Mouse (Mus musculus) forebrain, embryonic 14.5 days (tissue): ENCODE measurements at regions not wholly inside any gene's neighbourhood (a gene's known extent, or its start where the extent isn't known, plus 50 kb on each side); places are given as distances from the start of the nearest gene placed in this dataset.

ENCODE experiments used
- ATAC-seq: fragments of 200-750 bp; cut with Nextera tagmentation; 2 replicates; pipeline ENCODE4 v1.8.0; 2017; ENCODE audit warnings: mild to moderate bottlenecking, moderate library complexity
- DNase-seq: peaks from one replicate; pipeline ENCODE4 v3.0.0-alpha.2; 2015; ENCODE audit warnings: low spot score
- H3K27ac ChIP-seq: fragments of 300-500 bp; sonication (generic); 2 replicates; pipeline ENCODE4 v1.5.1; 2014; ENCODE audit warnings: low read depth, mild to moderate bottlenecking, control low read depth, low read length, moderate library complexity
- H3K27me3 ChIP-seq: fragments of 300-500 bp; sonication (generic); replicated peaks from 2 replicates; pipeline ENCODE4 v1.6.1; 2014; ENCODE audit warnings: low read length, control low read depth, mixed read lengths; ENCODE audit not compliant: control insufficient read depth, insufficient read depth
- H3K36me3 ChIP-seq: fragments of 300-500 bp; sonication (generic); 2 replicates; pipeline ENCODE4 v1.6.1; 2014; ENCODE audit warnings: low read length, control low read depth; ENCODE audit not compliant: control insufficient read depth, insufficient read depth
- H3K4me1 ChIP-seq: fragments of 300-500 bp; sonication (generic); 2 replicates; pipeline ENCODE4 v1.6.1; 2014; ENCODE audit warnings: antibody characterized with exemption, low read length, control low read depth; ENCODE audit not compliant: control insufficient read depth, insufficient read depth
- H3K4me2 ChIP-seq: fragments of 300-500 bp; sonication (generic); 2 replicates; pipeline ENCODE4 v1.6.1; 2014; ENCODE audit warnings: mild to moderate bottlenecking, control low read depth, low read length
- H3K4me3 ChIP-seq: fragments of 300-500 bp; sonication (generic); 2 replicates; pipeline ENCODE4 v1.5.1; 2014; ENCODE audit warnings: low read depth, low read length, control low read depth
- H3K9ac ChIP-seq: fragments of 300-500 bp; sonication (generic); 2 replicates; pipeline ENCODE4 v1.6.1; 2014; ENCODE audit warnings: mild to moderate bottlenecking, low read length, control low read depth, moderate library complexity
- H3K9me3 ChIP-seq: fragments of 300-500 bp; sonication (generic); replicated peaks from 2 replicates; pipeline ENCODE4 v1.6.1; 2016; ENCODE audit warnings: low read length, control low read depth, mixed read lengths; ENCODE audit not compliant: control insufficient read depth
- WGBS: fragments of 180-500 bp; shearing (Covaris S2); extraction: QIAGEN DNeasy Blood & Tissue Kit; methylation state at CpG from one replicate; pipeline ENCODE4 v1.1.7; 2014; 5-methylcytosine and 5-hydroxymethylcytosine counted together

GRCm38 (mm10) chr5:120037806-120038205, 78.5 kb upstream of the Rbm19 start:
- no peaks in the 10 kb centered on the region for H3K9me3 ChIP-seq
- no peaks in the 10 kb centered on the region for H3K36me3 ChIP-seq
- H3K4me1 ChIP-seq = no peaks in the 10 kb centered on the region
- ATAC-seq (no peak), DNase-seq (no peak)
- H3K9ac ChIP-seq = no peak overlapping the region
- no peak overlapping the region for H3K27ac ChIP-seq
- no peak overlapping the region for H3K4me2 ChIP-seq
- no peaks in the 10 kb centered on the region for H3K27me3 ChIP-seq
- H3K4me3 ChIP-seq = no peak overlapping the region
- WGBS = 81% methylated on average over 3 of the region's 3 CpGs

GRCm38 (mm10) chr5:120043786-120044185, 72.5 kb upstream of the Rbm19 start:
- no peaks in the 10 kb centered on the region for H3K36me3 ChIP-seq
- 90% methylated on average over 4 of the region's 4 CpGs for WGBS
- no peak overlapping the region for H3K4me2 ChIP-seq
- DNase-seq (no peak), ATAC-seq (no peak)
- no peak overlapping the region for H3K9ac ChIP-seq
- no peak overlapping the region for H3K27ac ChIP-seq
- H3K9me3 ChIP-seq = no peaks in the 10 kb centered on the region
- no peak overlapping the region for H3K4me3 ChIP-seq
- H3K4me1 ChIP-seq = no peaks in the 10 kb centered on the region
- H3K27me3 ChIP-seq = no peaks in the 10 kb centered on the region

GRCm38 (mm10) chr5:120049063-120049781, 67.0 kb upstream of the Rbm19 start:
- DNase-seq (no peak), ATAC-seq (no peak)
- Histone ChIP-seq H3K4me3 (no peak overlapping the region), H3K9ac (no peak overlapping the region), H3K27me3 (no peaks in the 10 kb centered on the region), H3K4me2 (no peak overlapping the region), H3K27ac (no peak overlapping the region), H3K9me3 (no peaks in the 10 kb centered on the region), H3K4me1 (peaks cover 8% of the 10 kb centered on the region), H3K36me3 (no peaks in the 10 kb centered on the region)
- 88% methylated on average over 7 of the region's 7 CpGs for WGBS

- no peaks in the 10 kb centered on the region for H3K27me3 ChIP-seq
- H3K36me3 ChIP-seq = no peaks in the 10 kb centered on the region
- H3K4me1 ChIP-seq = peaks cover 8% of the 10 kb centered on the region
- H3K9me3 ChIP-seq = no peaks in the 10 kb centered on the region
- H3K9ac ChIP-seq = no peak overlapping the region
- WGBS = 32% methylated on average over 8 of the region's 8 CpGs
- no peak overlapping the region for H3K4me2 ChIP-seq
- DNase-seq (peak; percentile 91), ATAC-seq (peak; percentile 87)
- no peak overlapping the region for H3K4me3 ChIP-seq
- peak overlapping the region; percentile 55 for H3K27ac ChIP-seq
Observed at GRCm38 (mm10) chr5:120050728-120051436, 65.4 kb upstream of the Rbm19 start.

GRCm38 (mm10) chr5:120054498-120055167, 61.6 kb upstream of the Rbm19 start:
- 92% methylated on average over 5 of the region's 5 CpGs for WGBS
- H3K36me3 ChIP-seq = no peaks in the 10 kb centered on the region
- H3K4me1 ChIP-seq = peaks cover 8% of the 10 kb centered on the region
- H3K9me3 ChIP-seq = no peaks in the 10 kb centered on the region
- no peak overlapping the region for H3K4me2 ChIP-seq
- no peak for DNase-seq
- no peak for ATAC-seq
- H3K27ac ChIP-seq = no peak overlapping the region
- H3K9ac ChIP-seq = no peak overlapping the region
- H3K27me3 ChIP-seq = no peaks in the 10 kb centered on the region
- H3K4me3 ChIP-seq = no peak overlapping the region
